Mouse (Mus musculus) lung, adult 2 months (tissue): ENCODE results near the gene Gm1113. TPM values are rescaled to one million over a fixed set of nuclear protein-coding genes. Genes with fewer than 3 reads are reported as not detected.

Experiments
- DNase-seq: peaks from one replicate; pipeline ENCODE4 v3.0.0; 2022
- H3K4me1 ChIP-seq: fragments of 200-500 bp; 2 replicates; pipeline ENCODE4 v1.6.1; 2011; ENCODE audit warnings: low read length; ENCODE audit not compliant: control insufficient read depth, insufficient read depth
- H3K4me3 ChIP-seq: fragments of 200-500 bp; replicated peaks from 2 replicates; pipeline ENCODE3; 2011; ENCODE audit warnings: low read depth, mild to moderate bottlenecking, control low read depth, low read length; ENCODE audit errors: extremely low read depth
- CTCF ChIP-seq: fragments of 200-500 bp; IDR thresholded peaks from 2 replicates; pipeline ENCODE4 v1.5.1; 2011; ENCODE audit warnings: mild to moderate bottlenecking, low read length, control low read depth; ENCODE audit not compliant: insufficient read depth
- POLR2A ChIP-seq: fragments of 200-500 bp; IDR thresholded peaks from 2 replicates; pipeline ENCODE4 v1.6.1; 2011; ENCODE audit warnings: low read depth, mild to moderate bottlenecking, control low read depth, low read length, borderline replicate concordance; ENCODE audit errors: extremely low read depth
- WGBS: fragments of 180-500 bp; shearing (Covaris S2); methylation state at CpG from one replicate; pipeline ENCODE4 v1.1.7; 2018; 5-methylcytosine and 5-hydroxymethylcytosine counted together
- polyA plus RNA-seq: library from polyadenylated mRNA; depleted of rRNA; stranded (reverse); fragments of >200 nt; gene quantifications from 2 replicates; pipeline ENCODE4 v1.2.3, GENCODE M21; 2012

Gene Gm1113
- polyA plus RNA-seq, 1 experiment = not detected

DNA sequence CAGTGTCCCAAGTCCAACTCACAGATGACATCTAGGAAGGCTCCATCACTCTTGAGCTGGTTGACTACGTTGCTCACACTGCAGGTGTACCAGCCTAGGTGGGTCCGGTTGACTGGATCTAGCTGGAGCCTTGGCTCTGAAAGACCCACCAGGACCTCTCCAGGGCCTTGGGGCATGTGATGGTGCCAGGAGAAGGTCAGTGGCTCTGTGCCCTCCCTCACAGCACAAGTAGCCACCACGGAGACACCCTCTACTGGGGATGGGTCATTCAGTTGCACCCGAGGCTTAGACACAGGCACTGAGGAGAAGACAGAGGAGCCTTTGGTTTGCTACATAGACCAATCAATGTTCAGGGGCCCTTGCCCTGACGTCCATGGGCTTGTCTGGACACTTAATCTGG lies 1.9 kb downstream of the Gm1113 start:
- Histone ChIP-seq H3K4me3 (no peak overlapping the region), H3K4me1 (no peaks in the 10 kb centered on the region)
- no peak for TF ChIP-seq CTCF
- no peak for TF ChIP-seq POLR2A
- 80% methylated on average over 5 of the region's 5 CpGs for WGBS
- DNase-seq = no peak

DNA sequence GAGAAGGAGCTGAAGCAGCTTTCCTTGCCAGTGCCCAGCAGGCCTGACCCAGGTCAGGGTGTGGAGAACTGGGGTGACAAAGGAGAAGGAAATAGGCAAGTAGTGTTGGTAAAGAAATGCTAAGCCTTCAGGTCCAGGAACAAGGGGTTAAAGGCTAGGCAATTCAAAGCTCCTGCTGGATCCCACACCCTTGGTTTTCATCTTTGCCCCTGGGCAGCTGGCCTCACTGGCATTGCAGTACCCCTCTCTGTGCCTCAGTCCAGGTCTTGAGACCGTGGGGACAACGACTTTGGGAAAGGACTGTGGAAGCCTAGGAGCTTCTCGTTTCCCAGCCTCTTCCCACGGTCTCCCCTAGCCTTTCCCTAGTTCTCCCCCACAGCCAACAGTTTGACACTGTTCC lies 4.2 kb downstream of the Gm1113 start:
- DNase-seq = no peak
- TF ChIP-seq POLR2A (no peak), CTCF (no peak)

DNA sequence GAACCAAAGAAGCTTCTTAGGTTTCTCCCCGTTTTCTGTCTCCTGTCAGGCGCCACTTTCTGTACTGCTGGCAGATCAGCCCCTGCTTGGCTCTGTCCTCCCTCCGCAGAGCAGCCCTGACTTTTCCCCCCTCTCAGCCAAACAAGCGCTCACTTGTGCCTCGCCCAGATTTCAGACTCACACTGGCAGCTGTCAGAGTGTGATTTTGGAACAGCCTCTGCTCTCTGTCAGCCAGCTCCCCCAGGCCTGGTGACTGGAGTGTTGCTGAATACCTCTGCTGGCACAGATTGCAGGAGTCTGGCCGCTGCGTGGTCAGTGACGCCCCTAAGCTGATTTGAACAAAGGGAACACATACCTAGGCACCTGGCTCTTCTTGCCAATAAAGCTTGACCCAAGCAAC lies 9.8 kb downstream of the Gm1113 start:
- H3K4me1 ChIP-seq = no peaks in the 10 kb centered on the region
- 41% methylated on average over 8 of the region's 8 CpGs for WGBS
- H3K4me3 ChIP-seq = no peak overlapping the region
- DNase-seq = peak; percentile 17
- TF ChIP-seq CTCF = no peak
- TF ChIP-seq POLR2A = no peak

More for the DNA sequence above, 4.2 kb downstream of the Gm1113 start:
- H3K4me1 ChIP-seq = no peaks in the 10 kb centered on the region
- no peak overlapping the region for H3K4me3 ChIP-seq
- WGBS = 70% methylated on average over 4 of the region's 4 CpGs

DNA sequence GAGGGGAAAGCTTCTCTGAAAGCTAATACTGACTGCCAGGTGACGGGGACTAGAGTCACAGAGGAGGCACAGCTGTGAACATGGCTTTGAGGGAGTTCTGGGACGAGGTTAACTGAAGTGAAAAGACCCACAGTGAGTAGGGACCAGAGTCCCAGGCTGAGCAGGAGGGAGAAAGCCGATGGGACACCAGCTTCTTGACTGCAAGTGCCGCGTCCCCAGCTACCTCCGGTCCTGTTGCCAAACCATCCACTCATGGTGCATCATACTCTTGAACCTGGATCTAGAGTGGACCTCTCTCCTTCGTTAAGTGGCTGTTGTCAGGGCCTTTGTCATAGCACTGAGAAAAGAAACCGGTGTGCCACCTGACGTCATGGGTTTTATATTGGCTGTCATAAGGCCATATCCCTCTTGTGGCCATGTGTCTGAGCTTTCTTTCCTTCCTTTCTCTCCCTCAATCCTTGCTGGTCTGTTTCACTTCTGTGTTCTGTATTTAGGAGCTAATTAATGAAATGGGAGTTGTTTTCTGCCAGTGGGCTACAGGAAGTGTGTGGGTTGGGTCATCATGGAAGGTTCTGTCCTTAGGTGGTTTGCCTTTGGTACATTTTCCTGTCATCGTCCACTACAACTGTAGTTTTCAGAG lies 15.6 kb downstream of the Gm1113 start:
- DNase-seq = no peak
- WGBS = 92% methylated on average over 10 of the region's 10 CpGs
- Histone ChIP-seq H3K4me3 (no peak overlapping the region), H3K4me1 (no peaks in the 10 kb centered on the region)
- TF ChIP-seq CTCF (no peak), POLR2A (no peak)

DNA sequence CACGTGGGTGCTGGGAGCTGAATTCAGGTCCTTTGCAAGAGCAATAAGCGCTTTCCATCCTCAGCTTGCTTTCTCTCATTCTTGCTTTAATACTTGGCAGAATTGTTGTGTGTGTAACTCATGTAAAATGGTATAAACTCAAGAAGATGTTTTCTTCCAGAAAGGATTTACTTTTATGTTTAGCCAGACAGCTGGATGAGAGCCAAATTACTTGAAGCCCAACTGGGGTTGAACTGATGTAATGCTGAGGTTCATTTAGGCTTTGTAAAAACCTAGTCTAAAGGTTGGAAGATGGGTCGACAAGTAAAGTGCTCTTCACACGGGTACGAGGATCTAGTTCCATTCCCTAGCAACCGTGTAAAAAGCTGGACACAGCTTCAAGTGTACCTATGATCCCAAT lies 18.1 kb downstream of the Gm1113 start:
- Histone ChIP-seq H3K4me3 (no peak overlapping the region), H3K4me1 (no peaks in the 10 kb centered on the region)
- DNase-seq = no peak
- TF ChIP-seq POLR2A (no peak), CTCF (no peak)
- 76% methylated on average over 6 of the region's 6 CpGs for WGBS

DNA sequence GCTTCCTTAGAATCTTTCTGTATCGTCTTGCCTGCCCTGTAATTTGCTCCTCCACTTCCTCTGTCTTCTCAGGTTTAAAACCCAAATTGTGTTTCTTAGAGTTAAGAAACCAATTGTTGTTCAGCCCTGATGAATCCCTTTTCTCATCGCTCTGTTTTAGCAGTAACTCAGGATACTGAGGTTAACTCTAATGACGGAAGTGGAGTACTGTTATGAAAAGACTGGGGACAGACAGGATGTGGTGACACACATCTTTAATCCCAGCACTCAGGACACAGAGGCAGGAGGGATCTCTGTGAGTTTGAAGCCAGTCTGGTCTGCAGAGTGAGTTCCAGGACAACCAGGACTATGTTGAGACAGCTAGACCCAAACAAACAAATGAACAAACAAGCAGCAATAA lies 22.6 kb downstream of the Gm1113 start:
- no peak overlapping the region for H3K4me3 ChIP-seq
- TF ChIP-seq POLR2A = no peak
- no peak for TF ChIP-seq CTCF
- no peak for DNase-seq
- 45% methylated on average over 3 of the region's 3 CpGs for WGBS
- no peaks in the 10 kb centered on the region for H3K4me1 ChIP-seq

- TF ChIP-seq CTCF (no peak), POLR2A (no peak)
- no peak overlapping the region for H3K4me3 ChIP-seq
- no peak for DNase-seq
- H3K4me1 ChIP-seq = no peaks in the 10 kb centered on the region
- 74% methylated on average over 4 of the region's 4 CpGs for whole genome bisulfite sequencing
Observed at GRCm38 (mm10) chr9:35494937-35495336, 23.1 kb downstream of the Gm1113 start.

DNA sequence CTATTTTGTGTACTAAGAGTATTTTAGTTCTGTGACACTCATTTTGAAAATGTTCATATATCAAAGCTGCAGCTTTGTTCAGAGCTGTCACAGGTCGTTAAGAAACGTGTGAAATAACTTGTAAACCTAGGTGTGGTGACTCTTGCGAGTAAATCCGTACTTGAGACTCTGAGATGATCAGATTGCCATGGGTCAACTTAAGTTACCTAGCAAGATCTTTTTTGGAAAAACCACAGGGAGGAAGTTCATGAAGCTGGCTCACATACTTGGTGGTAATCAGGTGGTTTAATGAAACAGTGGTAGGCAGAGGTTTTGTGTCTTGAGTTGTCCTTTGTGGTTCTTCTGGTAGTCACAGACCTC lies 24.4 kb downstream of the Gm1113 start:
- H3K4me1 ChIP-seq = no peaks in the 10 kb centered on the region
- no peak overlapping the region for H3K4me3 ChIP-seq
- 55% methylated on average over 4 of the region's 4 CpGs for whole genome bisulfite sequencing
- TF ChIP-seq CTCF (no peak), POLR2A (no peak)
- no peak for DNase-seq

DNA sequence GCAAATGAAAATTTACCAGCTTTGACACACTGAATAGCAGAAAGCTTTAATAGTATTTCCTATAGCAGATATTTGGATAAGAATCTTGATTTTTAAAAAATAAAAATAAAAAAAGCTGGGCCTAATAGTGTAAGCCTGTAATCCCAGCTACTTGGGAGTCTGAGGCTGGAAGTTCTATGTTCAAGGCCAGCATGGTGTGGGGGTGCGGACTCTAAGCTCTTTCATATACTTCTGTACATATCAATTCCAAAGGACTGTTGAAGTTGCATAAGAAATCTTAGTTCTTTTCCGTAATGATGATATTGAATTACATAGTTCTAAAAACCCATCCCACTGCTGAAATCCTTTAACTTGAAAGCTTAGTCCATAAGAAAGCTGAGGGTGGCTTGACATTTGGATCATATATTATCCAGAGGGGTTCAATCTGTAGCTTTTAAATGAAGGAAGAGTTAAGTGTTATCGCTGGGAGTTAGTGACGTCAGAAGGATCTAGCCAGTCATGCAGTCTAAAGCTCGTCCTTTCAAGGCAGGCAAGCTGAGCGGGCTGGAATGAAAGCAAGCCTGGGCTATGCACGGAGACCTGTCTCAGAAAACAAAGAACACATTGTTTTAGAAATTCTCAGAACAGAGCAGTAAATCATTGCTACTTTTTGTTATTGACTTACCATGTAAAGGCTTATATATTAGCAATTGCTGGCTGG lies 24.9 kb downstream of the Gm1113 start:
- Histone ChIP-seq H3K4me3 (no peak overlapping the region), H3K4me1 (no peaks in the 10 kb centered on the region)
- DNase-seq = no peak
- TF ChIP-seq CTCF = no peak
- no peak for TF ChIP-seq POLR2A
- 69% methylated on average over 7 of the region's 7 CpGs for WGBS

GRCm38 (mm10) chr9:35491109-35491866 lies 26.8 kb downstream of the Gm1113 start:
- Histone ChIP-seq H3K4me1 (no peaks in the 10 kb centered on the region), H3K4me3 (no peak overlapping the region)
- DNase-seq = no peak
- TF ChIP-seq CTCF = no peak
- TF ChIP-seq POLR2A = no peak
- 80% methylated on average over 11 of the region's 11 CpGs for WGBS
